Mouse (Mus musculus): ENCODE measurements around the gene Icosl. TPM values are rescaled to one million over a fixed set of nuclear protein-coding genes. Genes with fewer than 3 reads are reported as not detected.

The Icosl gene
- 8.6 TPM for polyA plus RNA-seq (2014; fragmentation: Illumina TruSeq; extraction: RNeasy Lipid Tissue Mini Kit (QIAGEN cat#74804); ENCODE audit: low read depth, low replicate concordance)

GRCm38 (mm10) chr10:78069101-78070011 lies at the start of gene Icosl:
Gene Icosl (plus strand): TSS chr10:78069302.

DNA sequence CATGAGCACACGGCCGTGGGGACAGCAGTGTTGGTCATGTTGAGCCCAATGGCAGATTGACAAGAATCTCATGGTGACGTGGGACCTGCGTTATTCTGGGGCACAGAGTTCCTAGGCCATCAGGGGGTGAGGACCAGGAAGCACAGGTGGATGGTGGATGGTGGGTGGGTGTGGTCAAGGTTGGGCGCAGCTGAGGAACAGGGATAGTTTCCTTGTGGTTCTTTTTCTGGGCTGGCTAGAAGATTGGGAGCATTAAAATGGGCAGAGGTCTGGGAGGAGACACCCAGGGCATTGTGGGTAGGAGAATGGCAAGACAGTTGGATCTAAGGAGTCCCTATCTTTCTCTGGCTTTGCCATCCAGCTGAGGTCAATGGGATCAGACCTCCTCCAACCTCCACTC lies 27.5 kb upstream of the Icosl start, which contains the start of gene Dnmt3l:
Gene Dnmt3l, plus strand, starts transcription at position 301 of the 400 bp plus-strand sequence.

DNA sequence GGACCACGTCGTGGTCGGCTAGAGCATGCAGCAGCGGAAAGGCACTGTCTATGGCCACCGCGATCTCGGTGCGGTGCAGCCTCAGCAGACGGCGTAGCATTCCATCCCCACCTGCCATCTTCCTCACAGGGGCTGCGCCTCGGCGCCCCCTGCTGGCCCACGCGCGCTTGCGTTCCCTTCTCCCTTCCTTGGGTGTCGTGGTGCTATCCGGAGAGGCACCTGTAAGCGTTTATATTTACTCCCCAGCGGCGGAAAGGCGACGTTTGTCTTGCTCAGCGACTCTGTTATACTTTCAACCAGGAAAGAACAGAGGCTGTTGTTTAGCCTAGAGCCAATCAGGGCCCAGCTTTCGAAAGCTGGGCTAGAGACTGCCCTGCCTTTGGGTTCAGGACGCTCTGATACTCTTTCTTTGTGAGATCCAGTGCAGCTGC lies 25.7 kb upstream of the Icosl start, which contains the start of gene Aire:
Gene Aire, minus strand, starts transcription at position 205 of the 431 bp plus-strand sequence.

Other genes with a start within 250 kb of the Icosl start
- gene Krtap10-4, start 242.2 kb upstream of the Icosl start, polyA plus RNA-seq (2014; fragmentation: Illumina TruSeq; extraction: RNeasy Lipid Tissue Mini Kit (QIAGEN cat#74804); ENCODE audit: low read depth, low replicate concordance): not detected
- not detected for gene Krtap10-10, start 233.4 kb upstream of the Icosl start, polyA plus RNA-seq (2014; fragmentation: Illumina TruSeq; extraction: RNeasy Lipid Tissue Mini Kit (QIAGEN cat#74804); ENCODE audit: low read depth, low replicate concordance)
- not detected for gene Gm36176, start 222.5 kb upstream of the Icosl start, polyA plus RNA-seq (2014; fragmentation: Illumina TruSeq; extraction: RNeasy Lipid Tissue Mini Kit (QIAGEN cat#74804); ENCODE audit: low read depth, low replicate concordance)
- gene Gm10318, start 216.4 kb upstream of the Icosl start, polyA plus RNA-seq (2014; fragmentation: Illumina TruSeq; extraction: RNeasy Lipid Tissue Mini Kit (QIAGEN cat#74804); ENCODE audit: low read depth, low replicate concordance): not detected
- not detected for gene Gm3285, start 207.3 kb upstream of the Icosl start, polyA plus RNA-seq (2014; fragmentation: Illumina TruSeq; extraction: RNeasy Lipid Tissue Mini Kit (QIAGEN cat#74804); ENCODE audit: low read depth, low replicate concordance)
- gene Lrrc3, start 166.8 kb upstream of the Icosl start, polyA plus RNA-seq (2014; fragmentation: Illumina TruSeq; extraction: RNeasy Lipid Tissue Mini Kit (QIAGEN cat#74804); ENCODE audit: low read depth, low replicate concordance): 2.1 TPM
- 0.38 TPM for gene Trpm2, start 98.7 kb upstream of the Icosl start, polyA plus RNA-seq (2014; fragmentation: Illumina TruSeq; extraction: RNeasy Lipid Tissue Mini Kit (QIAGEN cat#74804); ENCODE audit: low read depth, low replicate concordance)
- gene 1810043G02Rik, start 90.8 kb upstream of the Icosl start, polyA plus RNA-seq (2014; fragmentation: Illumina TruSeq; extraction: RNeasy Lipid Tissue Mini Kit (QIAGEN cat#74804); ENCODE audit: low read depth, low replicate concordance): 1.0 TPM
- 2.6 TPM for gene Pfkl, start 59.2 kb upstream of the Icosl start, polyA plus RNA-seq (2014; fragmentation: Illumina TruSeq; extraction: RNeasy Lipid Tissue Mini Kit (QIAGEN cat#74804); ENCODE audit: low read depth, low replicate concordance)
- 0.41 TPM for gene Dnmt3l, start 27.4 kb upstream of the Icosl start, polyA plus RNA-seq (2014; fragmentation: Illumina TruSeq; extraction: RNeasy Lipid Tissue Mini Kit (QIAGEN cat#74804); ENCODE audit: low read depth, low replicate concordance)
- gene Aire, start 25.7 kb upstream of the Icosl start, polyA plus RNA-seq (2014; fragmentation: Illumina TruSeq; extraction: RNeasy Lipid Tissue Mini Kit (QIAGEN cat#74804); ENCODE audit: low read depth, low replicate concordance): not detected
- gene D10Jhu81e, start 100.5 kb downstream of the Icosl start, polyA plus RNA-seq (2014; fragmentation: Illumina TruSeq; extraction: RNeasy Lipid Tissue Mini Kit (QIAGEN cat#74804); ENCODE audit: low read depth, low replicate concordance): 16.9 TPM
- gene Pwp2, start 115.8 kb downstream of the Icosl start, polyA plus RNA-seq (2014; fragmentation: Illumina TruSeq; extraction: RNeasy Lipid Tissue Mini Kit (QIAGEN cat#74804); ENCODE audit: low read depth, low replicate concordance): 2.3 TPM
- 25.0 TPM for gene Trappc10, start 175.3 kb downstream of the Icosl start, polyA plus RNA-seq (2014; fragmentation: Illumina TruSeq; extraction: RNeasy Lipid Tissue Mini Kit (QIAGEN cat#74804); ENCODE audit: low read depth, low replicate concordance)